ENCODE assay signal across 9 mouse cellular contexts in the genomic region with DNA sequence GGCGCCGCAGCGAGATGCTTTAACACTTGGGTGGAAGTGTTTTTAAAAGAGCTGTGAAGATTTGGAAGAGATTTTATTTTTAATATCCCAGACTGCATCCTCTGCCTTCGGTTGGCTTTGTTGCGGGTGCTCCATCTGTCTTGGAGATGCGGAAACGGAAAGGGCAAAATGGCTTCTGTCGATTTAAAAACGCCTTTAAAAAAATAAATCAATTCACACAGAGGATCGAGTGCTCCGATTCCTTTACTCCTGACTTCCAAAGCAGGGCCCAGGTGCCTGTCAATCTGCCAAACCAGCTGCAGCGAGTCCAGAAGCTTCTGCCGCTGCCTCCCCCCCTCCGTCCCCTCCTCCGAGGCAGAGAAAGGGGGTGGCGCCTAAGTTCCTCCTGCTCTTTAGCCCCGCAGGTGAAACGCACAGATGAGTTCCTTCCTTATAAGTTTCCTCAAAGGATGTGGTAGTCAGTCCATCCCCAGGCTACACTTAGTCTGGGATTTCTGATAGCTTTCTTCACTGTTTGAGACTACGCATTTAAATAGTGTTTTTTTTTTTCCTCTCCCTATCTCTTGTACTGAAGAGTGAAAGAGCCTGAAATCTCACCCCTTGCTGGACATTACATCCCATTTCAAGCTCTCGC. TPM values are rescaled to one million over a fixed set of nuclear protein-coding genes. Genes with fewer than 3 reads are reported as not detected.
DNase-seq lines count a peak whose midpoint lies in the region; ATAC-seq and TF ChIP-seq lines count a peak whose summit lies in the region.
"Had no signal": no experiment of that assay in that cellular context is flagged by ENCODE, and none has a peak within 500 bp of the region (broad histone marks: within the 10 kb centered on the region; RNA-seq: fewer than 3 reads in every experiment).

No protein-coding gene starts in this region.

- no peaks in the 10 kb centered on the region for H3K27me3 ChIP-seq in hindbrain, postnatal 0 days (ENCODE audit: insufficient read depth, low read length)
- H3K27me3 ChIP-seq in midbrain, postnatal 0 days (ENCODE audit: insufficient read depth, low read length): no peaks in the 10 kb centered on the region

- H3K9ac ChIP-seq in hindbrain, postnatal 0 days (replicated peaks; ENCODE audit: low read length): peak overlapping the region; percentile 40
- peak overlapping the region; percentile 42; the same call in 1 of the 2 replicates for H3K9ac ChIP-seq in midbrain, postnatal 0 days (replicated peaks; ENCODE audit: low read length, poor library complexity, severe bottlenecking)

- peak; percentile 41 for DNase-seq in heart, postnatal 4 days
- no peak for DNase-seq in heart, postnatal 36 days
- DNase-seq in ES-CJ7 (ENCODE audit: low read depth, low spot score): peak; percentile 14
- peak; percentile 70 to 75 for DNase-seq in cerebellum, postnatal 10 days
- peak; percentile 72 for DNase-seq in hindbrain, postnatal 0 days (ENCODE audit: low spot score)
- DNase-seq in midbrain, postnatal 0 days (ENCODE audit: low spot score): peak; percentile 66
- no peak for DNase-seq in embryo, embryonic 11 days

- intact Hi-C loops in heart, postnatal 36 days (cut with DNase I): no loop called here

- no peaks in the 10 kb centered on the region for H3K36me3 ChIP-seq in hindbrain, postnatal 0 days (ENCODE audit: insufficient read depth, low read length)
- no peaks in the 10 kb centered on the region for H3K36me3 ChIP-seq in midbrain, postnatal 0 days (ENCODE audit: insufficient read depth, low read length)

- no peak for TF ChIP-seq CTCF in hindbrain, postnatal 0 days (IDR thresholded peaks at IDR 0.05; ENCODE audit: low read depth)
- no peak for TF ChIP-seq CTCF in midbrain, postnatal 0 days (IDR thresholded peaks at IDR 0.05)

- H3K9me3 ChIP-seq in hindbrain, postnatal 0 days (ENCODE audit: low read length): no peaks in the 10 kb centered on the region
- no peaks in the 10 kb centered on the region for H3K9me3 ChIP-seq in midbrain, postnatal 0 days (ENCODE audit: low read length)

- peak; percentile 64; the same call in 1 of the 2 replicates for ATAC-seq in hindbrain, postnatal 0 days
- ATAC-seq in midbrain, postnatal 0 days (ENCODE audit: low FRiP score): 0 out of 2 replicates have a peak, but pooled peaks have one; percentile 31
- ATAC-seq in megakaryocyte-erythroid progenitor cell, adult 5-6 weeks (replicated peaks; ENCODE audit: low FRiP score, low TSS enrichment, poor library complexity, severe bottlenecking): no peak

- H3K4me2 ChIP-seq in hindbrain, postnatal 0 days (ENCODE audit: low read depth, low read length): peak overlapping the region; percentile 50
- peak overlapping the region; percentile 45 for H3K4me2 ChIP-seq in midbrain, postnatal 0 days (ENCODE audit: low read depth, low read length, poor library complexity, severe bottlenecking)

- H3K4me1 ChIP-seq in hindbrain, postnatal 0 days (ENCODE audit: insufficient read depth, low read length): 0 out of 2 replicates have a peak, but pooled peaks cover 3% of the 10 kb centered on the region
- no peaks in the 10 kb centered on the region for H3K4me1 ChIP-seq in midbrain, postnatal 0 days (ENCODE audit: insufficient read depth, low read length)

- 32% methylated on average over 18 of the region's 20 CpGs for WGBS in hindbrain, postnatal 0 days
- 24% methylated on average over 20 of the region's 20 CpGs for WGBS in midbrain, postnatal 0 days

- H3K27ac ChIP-seq in hindbrain, postnatal 0 days: peak overlapping the region; percentile 68
- peak overlapping the region; percentile 68 for H3K27ac ChIP-seq in midbrain, postnatal 0 days (ENCODE audit: low read depth, low read length)

- H3K4me3 ChIP-seq in hindbrain, postnatal 0 days (ENCODE audit: low read length): peak overlapping the region; percentile 27
- H3K4me3 ChIP-seq in midbrain, postnatal 0 days (ENCODE audit: low read depth, low read length): peak overlapping the region; percentile 21

RNA-seq across cellular contexts. Expression of a gene that starts 17.6 kb away (rescaled TPM):
- 10 to 100 TPM; 41.3 to 42.0 TPM for total RNA-seq in heart, postnatal 4 days (2021)
- 10 to 100 TPM; 16.6 to 19.7 TPM for total RNA-seq in heart, postnatal 36 days (2021)
- total RNA-seq in hindbrain, postnatal 0 days (2014; rRNA removed): 18.9 and 24.2 TPM in 2 replicates
- polyA plus RNA-seq in hindbrain, postnatal 0 days (2015; fragmentation: Nextera tagmentation; extraction: Ambion mirVana): 6.1 and 6.2 TPM in 2 replicates
- 25.0 and 25.8 TPM in 2 replicates for total RNA-seq in midbrain, postnatal 0 days (2014; rRNA removed)
- polyA plus RNA-seq in midbrain, postnatal 0 days (2015; fragmentation: Nextera tagmentation; extraction: Ambion mirVana): 4.9 and 7.9 TPM in 2 replicates
- total RNA-seq in megakaryocyte-erythroid progenitor cell, adult 5-6 weeks (2014; fragmentation: Nextera tagmentation): 33.1 and 50.1 TPM in 2 replicates
- 41.3 and 61.0 TPM in 2 replicates for total RNA-seq in megakaryocyte-erythroid progenitor cell, adult 5-6 weeks (2017)

RNA-seq across cellular contexts. Expression of a gene that starts 22.8 kb away (rescaled TPM):
- not detected for total RNA-seq in heart, postnatal 4 days (2021)
- total RNA-seq in heart, postnatal 36 days (2021): not detected
- 0.14 TPM in 1 of 2 replicates, not detected in the other for total RNA-seq in hindbrain, postnatal 0 days (2014; rRNA removed)
- polyA plus RNA-seq in hindbrain, postnatal 0 days (2015; fragmentation: Nextera tagmentation; extraction: Ambion mirVana): not detected in 2 replicates
- total RNA-seq in midbrain, postnatal 0 days (2014; rRNA removed): not detected in 2 replicates
- polyA plus RNA-seq in midbrain, postnatal 0 days (2015; fragmentation: Nextera tagmentation; extraction: Ambion mirVana): 0.15 and 0.19 TPM in 2 replicates
- not detected in 2 replicates for total RNA-seq in megakaryocyte-erythroid progenitor cell, adult 5-6 weeks (2014; fragmentation: Nextera tagmentation)
- total RNA-seq in megakaryocyte-erythroid progenitor cell, adult 5-6 weeks (2017): not detected in 2 replicates
- total RNA-seq: ES-E14 had no signal

Comparison
In these comparisons a context has a peak if more than half of its experiments do, and no peak if none do; other contexts are left out.
1. DNase-seq: peak in heart, postnatal 4 days (single experiment), ES-CJ7 (single experiment), cerebellum, postnatal 10 days (2 of 2), hindbrain, postnatal 0 days (single experiment) and midbrain, postnatal 0 days (single experiment); none in heart, postnatal 36 days (0 of 2) and embryo, embryonic 11 days (single experiment).